Mouse (Mus musculus) lung, embryonic 16.5 days (tissue): ENCODE measurements around the gene Ibtk. TPM values are rescaled to one million over a fixed set of nuclear protein-coding genes. Genes with fewer than 3 reads are reported as not detected.
A peak's percentile ranks its signal among the peaks of the same experiment; 100 is the strongest.

Experiments
- ATAC-seq: fragments of 200-750 bp; cut with Nextera tagmentation; 2 replicates; pipeline ENCODE4 v1.8.0; 2017; ENCODE audit warnings: low read depth, mild to moderate bottlenecking, moderate library complexity
- H3K27ac ChIP-seq: fragments of 300-500 bp; sonication (generic); 2 replicates; pipeline ENCODE4 v1.5.1; 2014; ENCODE audit warnings: mild to moderate bottlenecking, control low read depth, low read length
- H3K27me3 ChIP-seq: fragments of 300-500 bp; sonication (generic); 2 replicates; pipeline ENCODE4 v1.6.1; 2014; ENCODE audit warnings: low read depth, low read length, mixed read lengths; ENCODE audit not compliant: control insufficient read depth, insufficient read depth
- H3K36me3 ChIP-seq: fragments of 300-500 bp; sonication (generic); 2 replicates; pipeline ENCODE4 v1.6.1; 2014; ENCODE audit warnings: low read length; ENCODE audit not compliant: control insufficient read depth, insufficient read depth
- H3K4me1 ChIP-seq: fragments of 300-500 bp; sonication (generic); replicated peaks from 2 replicates; pipeline ENCODE4 v1.6.1; 2014; ENCODE audit warnings: low read length, mixed read lengths; ENCODE audit not compliant: control insufficient read depth, insufficient read depth
- H3K4me2 ChIP-seq: fragments of 300-500 bp; sonication (generic); 2 replicates; pipeline ENCODE4 v1.6.1; 2014; ENCODE audit warnings: low read depth, low read length, control low read depth
- H3K4me3 ChIP-seq: fragments of 300-500 bp; sonication (generic); 2 replicates; pipeline ENCODE4 v1.5.1; 2014; ENCODE audit warnings: mild to moderate bottlenecking, low read length, control low read depth
- H3K9ac ChIP-seq: fragments of 300-500 bp; sonication (generic); 2 replicates; pipeline ENCODE4 v1.6.1; 2014; ENCODE audit warnings: low read length, control low read depth
- H3K9me3 ChIP-seq: fragments of 300-500 bp; sonication (generic); 2 replicates; pipeline ENCODE4 v1.6.1; 2016; ENCODE audit warnings: low read length; ENCODE audit not compliant: control insufficient read depth
- WGBS: fragments of 180-500 bp; shearing (Covaris S2); extraction: QIAGEN DNeasy Blood & Tissue Kit; methylation state at CpG from one replicate; pipeline ENCODE4 v1.1.7; 2014; 5-methylcytosine and 5-hydroxymethylcytosine counted together
- polyA plus RNA-seq: library from polyadenylated mRNA; unstranded; fragments of >200 nt; fragmentation: Nextera tagmentation; extraction: Ambion mirVana; gene quantifications from 2 replicates; pipeline ENCODE4 v1.2.1, GENCODE M21; 2015

Gene Ibtk
- polyA plus RNA-seq, 1 experiment from 2014 or later = 28.9 TPM

- Histone ChIP-seq H3K27ac (no peak overlapping the region), H3K9me3 (no peaks in the 10 kb centered on the region), H3K36me3 (no peaks in the 10 kb centered on the region), H3K9ac (no peak overlapping the region), H3K4me1 (no peaks in the 10 kb centered on the region; the same call in 1 of the 2 replicates), H3K27me3 (no peaks in the 10 kb centered on the region), H3K4me2 (no peak overlapping the region), H3K4me3 (no peak overlapping the region)
- WGBS = 83% methylated on average over 2 of the region's 2 CpGs
- no peak for ATAC-seq
These were observed 18.1 kb upstream of the Ibtk start for GRCm38 (mm10) chr9:85767255-85767654.

DNA sequence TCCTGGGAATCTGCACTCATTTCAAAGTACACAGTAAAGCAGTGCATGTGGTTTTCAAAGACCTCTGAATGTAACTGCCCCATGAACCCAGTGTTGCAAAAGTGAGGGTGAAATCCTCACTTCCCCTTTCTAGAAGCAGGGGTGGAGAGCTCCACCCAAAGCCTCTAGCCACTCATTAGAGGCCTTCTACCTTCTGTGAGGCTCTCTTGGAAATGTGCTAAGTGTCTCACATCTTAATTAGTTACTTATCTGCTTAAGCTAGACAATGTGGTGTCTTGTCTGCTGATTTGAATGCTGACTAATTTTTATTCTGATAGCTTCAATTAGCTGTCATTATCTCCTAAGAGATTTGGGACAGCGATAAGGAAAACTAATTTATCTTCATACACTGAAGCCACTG is 13.3 kb upstream of the Ibtk start:
- 98% methylated on average over 1 of the region's 1 CpGs for WGBS

GRCm38 (mm10) chr9:85750797-85751196 is 1.7 kb upstream of the Ibtk start:
- 77% methylated on average over 7 of the region's 7 CpGs for WGBS

More for the DNA sequence above, 13.3 kb upstream of the Ibtk start:
- H3K9me3 ChIP-seq = no peaks in the 10 kb centered on the region
- no peak overlapping the region for H3K4me2 ChIP-seq
- H3K9ac ChIP-seq = no peak overlapping the region
- no peaks in the 10 kb centered on the region for H3K27me3 ChIP-seq
- H3K4me1 ChIP-seq = no peaks in the 10 kb centered on the region
- no peak overlapping the region for H3K27ac ChIP-seq
- H3K36me3 ChIP-seq = no peaks in the 10 kb centered on the region
- no peak for ATAC-seq
- no peak overlapping the region for H3K4me3 ChIP-seq

GRCm38 (mm10) chr9:85749922-85750509 is 882 bp upstream of the Ibtk start:
- Histone ChIP-seq H3K4me2 (peak overlapping the region; percentile 69), H3K27ac (peak overlapping the region; percentile 99), H3K4me3 (peak overlapping the region; percentile 94), H3K9me3 (no peaks in the 10 kb centered on the region), H3K4me1 (peaks cover 15% of the 10 kb centered on the region), H3K36me3 (no peaks in the 10 kb centered on the region), H3K27me3 (no peaks in the 10 kb centered on the region), H3K9ac (peak overlapping the region; percentile 99)
- 7% methylated on average over 5 of the region's 5 CpGs for WGBS
- ATAC-seq = peak; percentile 8; the same call in 1 of the 2 replicates

More at GRCm38 (mm10) chr9:85750797-85751196, 1.7 kb upstream of the Ibtk start:
- H3K9ac ChIP-seq = no peak overlapping the region
- no peaks in the 10 kb centered on the region for H3K9me3 ChIP-seq
- no peak overlapping the region for H3K4me3 ChIP-seq
- no peaks in the 10 kb centered on the region for H3K27me3 ChIP-seq
- peaks cover 11% of the 10 kb centered on the region for H3K4me1 ChIP-seq
- H3K27ac ChIP-seq = no peak overlapping the region
- no peak overlapping the region for H3K4me2 ChIP-seq
- ATAC-seq = no peak
- no peaks in the 10 kb centered on the region for H3K36me3 ChIP-seq

DNA sequence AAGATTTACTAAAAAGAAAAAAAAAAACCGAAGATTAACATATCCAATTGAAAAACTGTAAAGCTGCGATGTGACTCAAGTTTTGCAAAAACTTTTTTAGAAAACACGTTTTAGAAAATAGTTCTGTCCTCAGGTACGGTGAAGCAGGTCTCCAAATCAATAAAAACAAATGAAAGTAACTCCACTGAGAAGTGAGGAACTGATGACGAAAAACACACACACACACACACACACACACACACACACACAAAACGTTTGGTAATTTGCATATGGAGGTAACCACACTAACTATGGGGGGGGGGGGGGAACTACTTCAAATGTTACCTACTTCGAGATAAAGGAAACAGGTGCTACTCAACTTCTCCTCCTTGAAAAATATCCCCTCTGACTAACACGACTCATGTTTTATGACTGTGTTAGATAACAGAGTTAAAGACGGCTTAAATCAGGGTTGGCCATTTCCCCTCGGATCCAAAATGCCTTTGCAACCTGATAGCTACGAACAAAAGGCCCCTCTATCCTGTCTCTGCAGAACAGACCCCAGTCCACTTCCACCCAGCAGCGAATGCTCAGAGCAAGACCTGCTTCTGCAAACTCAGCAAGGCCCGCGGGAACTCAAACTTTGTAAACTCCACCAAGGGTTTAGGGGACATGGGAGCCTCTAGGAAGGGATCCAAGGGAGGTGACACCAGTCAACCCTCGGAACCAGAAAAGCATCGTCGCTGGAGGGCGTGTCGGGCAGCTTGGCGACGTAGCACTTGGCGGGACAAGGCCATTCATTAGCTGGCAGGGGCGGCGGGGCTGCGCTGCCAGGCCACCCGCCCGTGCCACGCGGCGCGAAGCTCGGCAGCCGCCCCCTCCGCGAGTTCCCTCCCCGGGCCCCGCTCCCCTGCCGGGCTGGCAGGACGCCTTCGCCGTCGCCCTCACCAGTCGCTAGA is 661 bp downstream of the Ibtk start:
- H3K4me1 ChIP-seq = peaks cover 15% of the 10 kb centered on the region
- peak overlapping the region; percentile 67 for H3K4me2 ChIP-seq
- H3K36me3 ChIP-seq = peaks cover under 1% of the 10 kb centered on the region; the same call in 1 of the 2 replicates
- no peaks in the 10 kb centered on the region for H3K9me3 ChIP-seq
- peak; percentile 80 for ATAC-seq
- no peaks in the 10 kb centered on the region for H3K27me3 ChIP-seq
- peak overlapping the region; percentile 99 for H3K9ac ChIP-seq
- H3K4me3 ChIP-seq = peak overlapping the region; percentile 94
- peak overlapping the region; percentile 99 for H3K27ac ChIP-seq
- WGBS = under 1% methylated on average over 43 of the region's 43 CpGs

- no peaks in the 10 kb centered on the region for H3K9me3 ChIP-seq
- peaks cover 9% of the 10 kb centered on the region; the same call in 1 of the 2 replicates for H3K36me3 ChIP-seq
- WGBS = 66% methylated on average over 2 of the region's 2 CpGs
- H3K9ac ChIP-seq = no peak overlapping the region
- no peak for ATAC-seq
- H3K27ac ChIP-seq = no peak overlapping the region
- H3K4me2 ChIP-seq = no peak overlapping the region
- H3K4me3 ChIP-seq = no peak overlapping the region
- H3K27me3 ChIP-seq = no peaks in the 10 kb centered on the region
- H3K4me1 ChIP-seq = peaks cover 15% of the 10 kb centered on the region
These were observed 3.6 kb downstream of the Ibtk start for GRCm38 (mm10) chr9:85745566-85745965.

DNA sequence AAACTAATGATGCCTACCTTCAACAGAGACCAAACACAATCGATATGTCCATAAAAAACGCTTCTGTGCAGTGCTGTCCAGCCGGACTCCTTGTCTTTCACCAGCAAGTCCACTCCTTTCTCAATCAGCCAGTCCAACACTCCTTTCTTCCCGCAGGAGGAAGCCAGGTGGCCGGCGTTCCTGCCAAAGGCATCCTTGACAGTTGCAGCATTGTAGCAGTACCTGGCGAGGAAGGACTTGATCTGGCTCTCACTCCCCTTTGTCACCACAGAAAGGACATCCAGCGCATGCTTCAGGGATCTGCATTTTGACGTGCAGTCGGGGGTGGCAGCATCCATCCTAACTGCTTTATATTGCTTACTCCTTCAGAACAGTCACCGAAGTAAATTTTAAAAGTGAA is 5.8 kb downstream of the Ibtk start:
- no peak overlapping the region for H3K9ac ChIP-seq
- 78% methylated on average over 11 of the region's 11 CpGs for WGBS
- no peak overlapping the region for H3K4me3 ChIP-seq
- H3K27me3 ChIP-seq = no peaks in the 10 kb centered on the region
- no peaks in the 10 kb centered on the region for H3K9me3 ChIP-seq
- no peak for ATAC-seq
- H3K27ac ChIP-seq = no peak overlapping the region
- no peak overlapping the region for H3K4me2 ChIP-seq
- peaks cover 9% of the 10 kb centered on the region; the same call in 1 of the 2 replicates for H3K36me3 ChIP-seq
- peaks cover 12% of the 10 kb centered on the region for H3K4me1 ChIP-seq

DNA sequence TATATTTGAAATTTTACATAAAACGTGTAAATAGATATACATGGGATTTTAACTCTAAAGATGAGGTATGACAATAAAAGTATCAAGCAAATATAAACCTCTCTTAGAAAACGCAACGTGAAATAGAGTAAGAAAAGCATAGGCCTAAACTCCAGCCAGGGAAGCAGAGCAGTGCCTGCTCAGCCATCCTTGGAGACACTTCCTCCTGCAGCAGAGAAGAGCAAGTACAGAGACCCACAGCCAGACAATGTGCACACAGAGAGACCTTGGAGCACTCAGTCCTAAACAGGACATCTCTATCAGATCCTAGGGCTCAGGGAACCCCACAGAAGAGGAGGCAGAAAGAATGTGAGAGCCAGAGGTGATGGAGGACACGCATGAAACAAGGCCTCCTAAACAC is 7.0 kb downstream of the Ibtk start:
- no peak for ATAC-seq
- no peak overlapping the region for H3K27ac ChIP-seq
- no peaks in the 10 kb centered on the region for H3K27me3 ChIP-seq
- peaks cover 9% of the 10 kb centered on the region; the same call in 1 of the 2 replicates for H3K36me3 ChIP-seq
- H3K9me3 ChIP-seq = no peaks in the 10 kb centered on the region
- no peak overlapping the region for H3K4me3 ChIP-seq
- H3K9ac ChIP-seq = no peak overlapping the region
- WGBS = 84% methylated on average over 4 of the region's 4 CpGs
- no peak overlapping the region for H3K4me2 ChIP-seq
- peaks cover 6% of the 10 kb centered on the region; the same call in 1 of the 2 replicates for H3K4me1 ChIP-seq

- H3K4me2 ChIP-seq = no peak overlapping the region
- 71% methylated on average over 4 of the region's 4 CpGs for WGBS
- H3K9me3 ChIP-seq = no peaks in the 10 kb centered on the region
- no peak for ATAC-seq
- no peak overlapping the region for H3K27ac ChIP-seq
- H3K36me3 ChIP-seq = peaks cover 17% of the 10 kb centered on the region; the same call in 1 of the 2 replicates
- no peak overlapping the region for H3K4me3 ChIP-seq
- no peaks in the 10 kb centered on the region for H3K27me3 ChIP-seq
- peaks cover 2% of the 10 kb centered on the region; the same call in 1 of the 2 replicates for H3K4me1 ChIP-seq
- H3K9ac ChIP-seq = no peak overlapping the region
These were observed 9.9 kb downstream of the Ibtk start for GRCm38 (mm10) chr9:85739279-85739678.
